Mouse (Mus musculus): Measurements from ENCODE around the gene Unc5c.

DNA sequence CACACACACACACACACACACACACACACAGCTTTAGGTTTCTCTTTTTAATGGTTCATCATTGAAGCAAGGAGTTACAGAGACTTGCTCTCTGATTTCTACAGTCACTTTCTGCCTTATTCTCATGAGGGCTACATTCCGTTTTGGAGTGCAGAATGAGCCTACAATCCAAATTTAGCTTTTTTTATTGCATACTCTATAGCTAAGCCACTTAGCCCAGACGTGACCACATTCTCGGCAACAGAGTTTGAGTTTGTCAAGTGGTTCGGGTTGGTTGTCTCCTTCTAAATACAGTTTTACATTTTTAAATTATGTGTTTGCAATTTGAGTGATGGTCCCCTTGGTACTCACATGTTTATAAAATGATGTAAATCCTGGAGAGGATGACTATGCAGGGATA, 20.2 kb downstream of the Unc5c start:
- no peak for TF ChIP-seq CTCF (IDR thresholded peaks at IDR 0.05; ENCODE audit: extremely low read depth, insufficient read depth, low read length)
- TF ChIP-seq POLR2A (IDR thresholded peaks at IDR 0.05; ENCODE audit: extremely low read depth, insufficient read depth, low read length) = no peak

Data from cortical plate, adult 2 months (tissue).